Mouse (Mus musculus) spleen, postnatal 14 days (tissue): ENCODE measurements around the gene Pltp.

Experiments used
- DNase-seq, 2 experiments: peaks; one replicate each; pipeline ENCODE4 v3.0.0; 2021 to 2022; ENCODE audit warnings: low spot score in 2 of 2

Pltp gene

GRCm38 (mm10) chr2:164857101-164857821 is at the start of gene Pltp:
Pltp (minus strand) TSS chr2:164857711.
- no peak for DNase-seq

- DNase-seq = no peak
Observed at GRCm38 (mm10) chr2:164906071-164906470, 48.6 kb upstream of the Pltp start.

- no peak for DNase-seq
Observed at GRCm38 (mm10) chr2:164903496-164903895, 46.0 kb upstream of the Pltp start.

- no peak for DNase-seq
Observed at GRCm38 (mm10) chr2:164901380-164901779, 43.9 kb upstream of the Pltp start.

- DNase-seq = no peak
Observed at GRCm38 (mm10) chr2:164899723-164900459, 42.4 kb upstream of the Pltp start.

- DNase-seq = no peak
Observed at GRCm38 (mm10) chr2:164899034-164899433, 41.5 kb upstream of the Pltp start.

GRCm38 (mm10) chr2:164898008-164898407 is 40.5 kb upstream of the Pltp start:
- DNase-seq = no peak

- no peak for DNase-seq
Observed at GRCm38 (mm10) chr2:164895885-164896284, 38.4 kb upstream of the Pltp start.

- DNase-seq = no peak
Observed at GRCm38 (mm10) chr2:164894644-164895043, 37.1 kb upstream of the Pltp start.

- DNase-seq = no peak
Observed at GRCm38 (mm10) chr2:164894048-164894447, 36.5 kb upstream of the Pltp start.

- no peak for DNase-seq
Observed at GRCm38 (mm10) chr2:164892696-164893216, 35.2 kb upstream of the Pltp start.

GRCm38 (mm10) chr2:164891908-164892695 is 34.6 kb upstream of the Pltp start:
- DNase-seq = no peak

GRCm38 (mm10) chr2:164891056-164891834 is 33.7 kb upstream of the Pltp start:
- DNase-seq = no peak

- no peak for DNase-seq
Observed at GRCm38 (mm10) chr2:164890411-164891049, 33.0 kb upstream of the Pltp start.

- no peak for DNase-seq
Observed at GRCm38 (mm10) chr2:164889960-164890359, 32.4 kb upstream of the Pltp start.

GRCm38 (mm10) chr2:164888996-164889395 is 31.5 kb upstream of the Pltp start:
- DNase-seq = no peak

- DNase-seq = no peak
Observed at GRCm38 (mm10) chr2:164886617-164887016, 29.1 kb upstream of the Pltp start.

- DNase-seq = no peak
Observed at GRCm38 (mm10) chr2:164885788-164886187, 28.3 kb upstream of the Pltp start.

- peak in 1 of 2 experiments; percentile 28 for DNase-seq
Observed at GRCm38 (mm10) chr2:164882619-164883018, 25.1 kb upstream of the Pltp start.

GRCm38 (mm10) chr2:164879568-164880277 is 22.2 kb upstream of the Pltp start:
- DNase-seq = peak; percentile 91 to 92
